Mouse (Mus musculus) stomach, postnatal 0 days (tissue): ENCODE results near the gene Atxn1.

Experiments
- CTCF ChIP-seq: IDR thresholded peaks from 2 replicates; pipeline ENCODE4 v1.5.1; 2016; ENCODE audit warnings: antibody characterized with exemption, low read depth, mild to moderate bottlenecking, moderate library complexity
- EP300 ChIP-seq: optimal IDR thresholded peaks from 2 replicates; pipeline ENCODE3; 2016; ENCODE audit warnings: antibody characterized with exemption

DNA sequence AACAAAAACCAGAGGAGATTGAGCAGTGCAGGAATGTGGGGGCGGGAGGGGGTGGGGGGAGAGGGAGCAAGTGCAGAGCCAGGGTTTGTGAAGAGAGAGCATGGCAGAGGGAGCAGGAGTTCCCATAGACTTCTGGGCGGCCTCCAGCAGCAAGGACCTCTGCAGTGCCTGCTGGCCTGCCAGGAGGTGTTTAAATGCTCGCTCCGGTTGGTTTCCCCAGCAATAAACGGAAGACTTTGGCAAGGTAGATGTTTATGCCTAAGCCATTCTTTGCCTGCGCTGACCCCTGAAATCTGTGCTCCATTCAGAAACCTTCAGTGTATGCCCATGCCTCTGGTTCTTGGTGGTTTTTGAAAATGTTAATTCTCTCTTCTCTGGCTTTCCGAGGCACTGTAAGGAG lies 438.6 kb downstream of the Atxn1 start:
- no peak for TF ChIP-seq CTCF
- no peak for TF ChIP-seq EP300
